Mouse (Mus musculus) left cerebral cortex, postnatal 25 days (tissue): ENCODE measurements around the gene Scaf8. TPM values are rescaled to one million over a fixed set of nuclear protein-coding genes. Genes with fewer than 3 reads are reported as not detected.
A peak's percentile ranks its signal among the peaks of the same experiment; 100 is the strongest.
"Not testable (repeated sequence)": the region's sequence is repeated elsewhere in the genome, so short reads cannot be mapped to it uniquely, and the experiment has no call there.

ENCODE experiments used
- DNase-seq, 2 experiments: peaks; one replicate each; pipeline ENCODE4 v3.0.0; 2022; ENCODE audit warnings: low spot score in 2 of 2, mixed read lengths in 1 of 2
- intact Hi-C: fragments of 180-260 bp; cut with DNase I; formaldehyde crosslinking; loops from one replicate; pipeline ENCODE4 v1.15.1; 2025
- total RNA-seq, 2 experiments: library from RNA; stranded (reverse); gene quantifications; 2 replicates each; pipeline ENCODE4 v1.2.3; 2021

Scaf8 gene
- total RNA-seq, 2 experiments from 2014 or later: 50.6 to 56.9 TPM

GRCm38 (mm10) chr17:3113737-3114357 lies 925 bp upstream of the Scaf8 start:
- intact Hi-C loops: loop anchor here (1.0 to 2.0 kb wide), 2 partner anchors 30 to 111 kb away; no protein-coding TSS in a partner anchor
- DNase-seq: peak in 1 of 2 experiments; percentile 17

GRCm38 (mm10) chr17:3114358-3114719 lies 433 bp upstream of the Scaf8 start:
- intact Hi-C loops: loop anchor here (1.0 to 2.0 kb wide), 2 partner anchors 30 to 110 kb away; no protein-coding TSS in a partner anchor
- DNase-seq: no peak

- DNase-seq: peak in 1 of 2 experiments; percentile 39
- intact Hi-C loops: loop anchor here (2.0 kb wide), 1 partner anchor 109 kb away; no protein-coding TSS in a partner anchor
These were observed 705 bp downstream of the Scaf8 start for GRCm38 (mm10) chr17:3115380-3115974.

- intact Hi-C loops: not testable (repeated sequence)
These were observed 6.2 kb downstream of the Scaf8 start for GRCm38 (mm10) chr17:3120949-3121348.

GRCm38 (mm10) chr17:3123581-3123980 lies 8.8 kb downstream of the Scaf8 start:
- intact Hi-C loops, DNase-seq: not testable (repeated sequence)

More at GRCm38 (mm10) chr17:3120949-3121348, 6.2 kb downstream of the Scaf8 start:
- not testable (repeated sequence) for DNase-seq

GRCm38 (mm10) chr17:3128716-3129115 lies 13.9 kb downstream of the Scaf8 start:
- DNase-seq: no peak
- intact Hi-C loops: no loop called here

- intact Hi-C loops: no loop called here
- no peak for DNase-seq
These were observed 15.0 kb downstream of the Scaf8 start for GRCm38 (mm10) chr17:3129791-3130190.

GRCm38 (mm10) chr17:3135346-3135745 lies 20.6 kb downstream of the Scaf8 start:
- intact Hi-C loops: no loop called here
- no peak for DNase-seq

GRCm38 (mm10) chr17:3136127-3136526 lies 21.4 kb downstream of the Scaf8 start:
- no peak for DNase-seq
- intact Hi-C loops: no loop called here

GRCm38 (mm10) chr17:3138387-3138786 lies 23.6 kb downstream of the Scaf8 start:
- intact Hi-C loops: no loop called here
- no peak for DNase-seq

GRCm38 (mm10) chr17:3140100-3140499 lies 25.3 kb downstream of the Scaf8 start:
- intact Hi-C loops: no loop called here

GRCm38 (mm10) chr17:3148853-3149252 lies 34.1 kb downstream of the Scaf8 start:
- intact Hi-C loops: no loop called here
- no peak for DNase-seq

More at GRCm38 (mm10) chr17:3140100-3140499, 25.3 kb downstream of the Scaf8 start:
- DNase-seq: no peak

GRCm38 (mm10) chr17:3149541-3149940 lies 34.8 kb downstream of the Scaf8 start:
- intact Hi-C loops: no loop called here

GRCm38 (mm10) chr17:3150701-3151100 lies 35.9 kb downstream of the Scaf8 start:
- intact Hi-C loops, DNase-seq: not testable (repeated sequence)

More at GRCm38 (mm10) chr17:3149541-3149940, 34.8 kb downstream of the Scaf8 start:
- DNase-seq: no peak

GRCm38 (mm10) chr17:3151181-3151580 lies 36.4 kb downstream of the Scaf8 start:
- DNase-seq: no peak
- intact Hi-C loops: no loop called here

GRCm38 (mm10) chr17:3156176-3156575 lies 41.4 kb downstream of the Scaf8 start:
- intact Hi-C loops, DNase-seq: not testable (repeated sequence)

- intact Hi-C loops: no loop called here
- DNase-seq: no peak
These were observed 42.2 kb downstream of the Scaf8 start for GRCm38 (mm10) chr17:3157016-3157415.

GRCm38 (mm10) chr17:3162905-3163304 lies 48.1 kb downstream of the Scaf8 start:
- intact Hi-C loops: no loop called here
- DNase-seq: no peak

GRCm38 (mm10) chr17:3180425-3180945 lies 65.7 kb downstream of the Scaf8 start:
- DNase-seq: peak in 1 of 2 experiments; percentile 42
- intact Hi-C loops: not testable (repeated sequence)

GRCm38 (mm10) chr17:3195483-3195882 lies 80.7 kb downstream of the Scaf8 start:
- DNase-seq, intact Hi-C loops: not testable (repeated sequence)

- intact Hi-C loops: no loop called here
- no peak for DNase-seq
These were observed 85.6 kb downstream of the Scaf8 start for GRCm38 (mm10) chr17:3200328-3200727.
